Mouse (Mus musculus) CD4-positive helper T cell, adult 2 months (primary cell): ENCODE measurements around the gene Ak2.

ENCODE experiments used
- DNase-seq: peaks from one replicate; pipeline ENCODE4 v3.0.0-alpha.2; 2012; ENCODE audit warnings: low read depth, missing footprints, low spot score

Ak2 gene

GRCm38 (mm10) chr4:129013151-129013864 is 21.6 kb downstream of the Ak2 start:
- no peak for DNase-seq

GRCm38 (mm10) chr4:129016329-129016728 is 24.6 kb downstream of the Ak2 start:
- no peak for DNase-seq

GRCm38 (mm10) chr4:129017150-129017549 is 25.4 kb downstream of the Ak2 start:
- peak; percentile 22 for DNase-seq

GRCm38 (mm10) chr4:129018788-129019435 is 27.2 kb downstream of the Ak2 start:
- no peak for DNase-seq

- peak; percentile 33 for DNase-seq
Measured at GRCm38 (mm10) chr4:129019788-129020187, 28.0 kb downstream of the Ak2 start.

GRCm38 (mm10) chr4:129020454-129020853 is 28.7 kb downstream of the Ak2 start:
- no peak for DNase-seq

- DNase-seq: no peak
Measured at GRCm38 (mm10) chr4:129021426-129021825, 29.7 kb downstream of the Ak2 start.

GRCm38 (mm10) chr4:129021886-129022285 is 30.1 kb downstream of the Ak2 start:
- no peak for DNase-seq

GRCm38 (mm10) chr4:129023884-129024283 is 32.1 kb downstream of the Ak2 start:
- DNase-seq: no peak

- no peak for DNase-seq
Measured at GRCm38 (mm10) chr4:129024775-129025174, 33.0 kb downstream of the Ak2 start.

GRCm38 (mm10) chr4:129025707-129026106 is 33.9 kb downstream of the Ak2 start:
- DNase-seq: no peak

- peak; percentile 31 for DNase-seq
Measured at GRCm38 (mm10) chr4:129030746-129031145, 39.0 kb downstream of the Ak2 start.

- peak; percentile 34 for DNase-seq
Measured at GRCm38 (mm10) chr4:129031408-129031965, 39.7 kb downstream of the Ak2 start.

- peak; percentile 91 for DNase-seq
Measured at GRCm38 (mm10) chr4:129032133-129032962, 40.6 kb downstream of the Ak2 start.

- peak; percentile 90 for DNase-seq
Measured at GRCm38 (mm10) chr4:129032963-129033951, 41.5 kb downstream of the Ak2 start.

GRCm38 (mm10) chr4:129034224-129034623 is 42.5 kb downstream of the Ak2 start:
- DNase-seq: peak; percentile 45

- peak; percentile 91 for DNase-seq
Measured at GRCm38 (mm10) chr4:129034706-129035660, 43.2 kb downstream of the Ak2 start.

- peak; percentile 39 for DNase-seq
Measured at GRCm38 (mm10) chr4:129035851-129036445, 44.2 kb downstream of the Ak2 start.
